In the genomic region with DNA sequence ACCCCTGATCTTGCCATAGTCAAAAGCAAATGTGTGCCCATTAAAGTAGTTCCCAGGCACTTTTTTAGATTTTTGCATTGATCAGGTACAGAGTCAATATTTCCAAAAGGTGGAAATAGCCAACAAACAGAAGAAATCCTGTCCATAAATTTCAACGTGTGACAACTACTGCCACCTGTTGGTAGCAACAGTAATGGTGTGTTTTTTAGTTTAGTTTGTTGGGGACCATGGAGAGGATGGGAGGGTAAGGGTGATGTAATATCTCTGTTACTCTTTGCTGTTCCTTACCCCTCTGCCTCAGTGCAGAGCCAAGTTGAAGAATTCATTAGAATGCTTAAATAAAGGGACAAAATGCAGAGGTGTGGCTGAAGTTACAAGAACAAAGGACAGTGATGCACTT, we compare ENCODE assay signal across 9 mouse cellular contexts. TPM values are rescaled to one million over a fixed set of nuclear protein-coding genes. Genes with fewer than 3 reads are reported as not detected.
DNase-seq lines count a peak whose midpoint lies in the region; ATAC-seq and TF ChIP-seq lines count a peak whose summit lies in the region.
"Had no signal": no experiment of that assay in that cellular context is flagged by ENCODE, and none has a peak within 500 bp of the region (broad histone marks: within the 10 kb centered on the region; RNA-seq: fewer than 3 reads in every experiment).

No protein-coding gene starts in this region.

- H3K4me2 ChIP-seq in midbrain, embryonic 13.5 days (replicated peaks), result no peak overlapping the region
- H3K4me2 ChIP-seq in midbrain, embryonic 15.5 days, result no peak overlapping the region
- no peak overlapping the region for H3K4me2 ChIP-seq in forebrain, postnatal 0 days (ENCODE audit: low read depth)

- no peaks in the 10 kb centered on the region for H3K36me3 ChIP-seq in midbrain, embryonic 13.5 days
- H3K36me3 ChIP-seq in midbrain, embryonic 15.5 days (replicated peaks), result no peaks in the 10 kb centered on the region
- no peaks in the 10 kb centered on the region for H3K36me3 ChIP-seq in forebrain, postnatal 0 days (ENCODE audit: insufficient read depth)

- no peak overlapping the region for H3K9ac ChIP-seq in midbrain, embryonic 13.5 days (replicated peaks)
- no peak overlapping the region for H3K9ac ChIP-seq in midbrain, embryonic 15.5 days
- H3K9ac ChIP-seq in forebrain, postnatal 0 days, result no peak overlapping the region

- 6% methylated on average over 1 of the region's 1 CpGs for WGBS in midbrain, embryonic 13.5 days
- 2% methylated on average over 1 of the region's 1 CpGs for WGBS in midbrain, embryonic 15.5 days
- WGBS in forebrain, postnatal 0 days, result 4% methylated on average over 1 of the region's 1 CpGs

- H3K4me3 ChIP-seq in midbrain, embryonic 13.5 days (replicated peaks), result no peak overlapping the region
- no peak overlapping the region for H3K4me3 ChIP-seq in midbrain, embryonic 15.5 days
- H3K4me3 ChIP-seq in forebrain, postnatal 0 days (ENCODE audit: low read depth, low read length), result no peak overlapping the region

- H3K27ac ChIP-seq in midbrain, embryonic 13.5 days, result no peak overlapping the region
- no peak overlapping the region for H3K27ac ChIP-seq in midbrain, embryonic 15.5 days
- H3K27ac ChIP-seq in forebrain, postnatal 0 days (ENCODE audit: low read depth, low read length), result no peak overlapping the region

- H3K4me1 ChIP-seq in midbrain, embryonic 13.5 days (replicated peaks), result no peaks in the 10 kb centered on the region
- H3K4me1 ChIP-seq in midbrain, embryonic 15.5 days, result no peaks in the 10 kb centered on the region
- H3K4me1 ChIP-seq in forebrain, postnatal 0 days (ENCODE audit: insufficient read depth), result no peaks in the 10 kb centered on the region

- H3K27me3 ChIP-seq in midbrain, embryonic 13.5 days, result no peaks in the 10 kb centered on the region
- no peaks in the 10 kb centered on the region for H3K27me3 ChIP-seq in midbrain, embryonic 15.5 days (replicated peaks)
- H3K27me3 ChIP-seq in forebrain, postnatal 0 days (ENCODE audit: insufficient read depth, low read length), result no peaks in the 10 kb centered on the region

- peak; percentile 66 for ATAC-seq in midbrain, embryonic 13.5 days
- ATAC-seq in midbrain, embryonic 15.5 days (replicated peaks), result no peak
- 0 out of 2 replicates have a peak, but pooled peaks have one; percentile 32 for ATAC-seq in forebrain, postnatal 0 days

- peak; percentile 71 for TF ChIP-seq CTCF in forebrain, postnatal 0 days (IDR thresholded peaks at IDR 0.05; ENCODE audit: low read depth)

- H3K9me3 ChIP-seq in midbrain, embryonic 13.5 days, result no peaks in the 10 kb centered on the region
- no peaks in the 10 kb centered on the region for H3K9me3 ChIP-seq in midbrain, embryonic 15.5 days
- no peaks in the 10 kb centered on the region for H3K9me3 ChIP-seq in forebrain, postnatal 0 days (ENCODE audit: low read length)

- DNase-seq in heart, adult 8-10 months (ENCODE audit: low spot score), result peak; percentile 47
- DNase-seq in heart, adult 9 months (ENCODE audit: low spot score in 2 of 2), result no peak
- DNase-seq in forebrain, postnatal 0 days, result peak; percentile 70
- DNase-seq in retina, embryonic 14.5 days (ENCODE audit: low spot score), result peak; percentile 72
- DNase-seq in ovary, postnatal 10 days (ENCODE audit: low spot score), result no peak
- DNase-seq in spleen, postnatal 10 days (ENCODE audit: low spot score in 2 of 2), result no peak

RNA-seq across cellular contexts. Expression of a gene that starts 2.7 kb away (rescaled TPM):
- total RNA-seq in heart, adult 8-10 months (2022), result not detected
- not detected in 2 replicates for polyA plus RNA-seq in midbrain, embryonic 13.5 days (2015; fragmentation: Nextera tagmentation; extraction: Ambion mirVana)
- not detected in 2 replicates for polyA plus RNA-seq in midbrain, embryonic 15.5 days (2015; fragmentation: Nextera tagmentation; extraction: Ambion mirVana)
- not detected in 2 replicates for total RNA-seq in forebrain, postnatal 0 days (2014; rRNA removed)
- polyA plus RNA-seq in forebrain, postnatal 0 days (2015; fragmentation: Nextera tagmentation; extraction: Ambion mirVana), result 0.23 and 0.45 TPM in 2 replicates
- polyA plus RNA-seq: intestine, embryonic 14.5 days had no signal

RNA-seq across cellular contexts. Expression of a gene that starts 33.1 kb away (rescaled TPM):
- total RNA-seq in heart, adult 8-10 months (2022), result 10 to 100 TPM; 13.7 to 24.2 (median 16.9) TPM
- polyA plus RNA-seq in midbrain, embryonic 13.5 days (2015; fragmentation: Nextera tagmentation; extraction: Ambion mirVana), result 21.3 and 23.0 TPM in 2 replicates
- polyA plus RNA-seq in midbrain, embryonic 15.5 days (2015; fragmentation: Nextera tagmentation; extraction: Ambion mirVana), result 17.3 and 18.8 TPM in 2 replicates
- total RNA-seq in forebrain, postnatal 0 days (2014; rRNA removed), result 17.8 and 22.5 TPM in 2 replicates
- 10.1 and 13.0 TPM in 2 replicates for polyA plus RNA-seq in forebrain, postnatal 0 days (2015; fragmentation: Nextera tagmentation; extraction: Ambion mirVana)

Comparison
In these comparisons a context has a peak if more than half of its experiments do, and no peak if none do; other contexts are left out.
1. DNase-seq: peak in heart, adult 8-10 months (single experiment), forebrain, postnatal 0 days (single experiment) and retina, embryonic 14.5 days (single experiment); none in heart, adult 9 months (0 of 2), ovary, postnatal 10 days (single experiment) and spleen, postnatal 10 days (0 of 2).